Mouse (Mus musculus) spleen, postnatal 36 days (tissue): ENCODE measurements around the gene Tgfb2.

Experiments
- DNase-seq, 2 experiments: peaks; one replicate each; pipeline ENCODE4 v3.0.0; 2022; ENCODE audit warnings: low spot score in 2 of 2, mixed read lengths in 1 of 2

The Tgfb2 gene

DNA sequence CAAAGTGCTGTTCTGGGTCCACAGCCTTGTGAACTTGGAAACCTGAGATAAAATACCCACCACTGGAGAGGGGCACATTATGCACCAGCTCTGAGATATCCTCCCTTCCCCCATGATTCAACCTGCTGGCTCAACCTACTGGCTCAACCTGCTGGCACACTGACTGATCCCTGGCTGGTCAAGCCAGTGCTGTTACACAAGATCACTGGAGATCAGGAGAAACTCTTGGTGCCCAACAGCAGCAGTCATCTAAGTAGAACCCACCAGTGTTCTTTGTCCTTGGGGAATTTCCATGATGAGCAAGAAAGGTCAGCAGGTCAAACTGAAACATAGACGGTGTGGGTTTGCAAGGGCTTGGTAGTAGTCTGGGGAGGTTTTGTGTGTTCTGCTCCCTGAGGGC lies 49.6 kb downstream of the Tgfb2 start:
- no peak for DNase-seq

- no peak for DNase-seq
Observed at GRCm38 (mm10) chr1:186655096-186655495, 50.7 kb downstream of the Tgfb2 start.

GRCm38 (mm10) chr1:186652208-186652607 lies 53.6 kb downstream of the Tgfb2 start:
- DNase-seq = no peak

GRCm38 (mm10) chr1:186650011-186650410 lies 55.8 kb downstream of the Tgfb2 start:
- no peak for DNase-seq

GRCm38 (mm10) chr1:186637304-186638213 lies 68.2 kb downstream of the Tgfb2 start:
- no peak for DNase-seq

DNA sequence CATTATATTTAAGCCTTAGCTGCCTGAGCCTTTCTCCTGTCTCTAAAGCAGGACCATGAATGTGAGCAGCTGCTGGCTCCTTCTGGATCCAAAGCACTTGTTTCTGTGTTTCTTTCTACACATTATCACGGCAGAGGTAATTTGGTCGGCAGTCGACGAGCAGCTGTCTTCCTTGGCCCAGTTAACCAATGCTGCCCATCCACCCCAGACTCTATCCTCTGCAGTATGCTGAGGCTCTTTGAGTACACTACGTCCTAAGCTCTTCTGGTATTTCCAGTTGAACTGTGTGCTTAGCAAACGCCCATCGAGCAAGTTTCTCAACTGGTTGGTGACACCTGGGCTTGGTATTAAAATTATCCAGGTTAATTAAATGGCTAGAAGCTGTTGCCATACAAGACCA lies 70.7 kb downstream of the Tgfb2 start:
- DNase-seq = no peak

DNA sequence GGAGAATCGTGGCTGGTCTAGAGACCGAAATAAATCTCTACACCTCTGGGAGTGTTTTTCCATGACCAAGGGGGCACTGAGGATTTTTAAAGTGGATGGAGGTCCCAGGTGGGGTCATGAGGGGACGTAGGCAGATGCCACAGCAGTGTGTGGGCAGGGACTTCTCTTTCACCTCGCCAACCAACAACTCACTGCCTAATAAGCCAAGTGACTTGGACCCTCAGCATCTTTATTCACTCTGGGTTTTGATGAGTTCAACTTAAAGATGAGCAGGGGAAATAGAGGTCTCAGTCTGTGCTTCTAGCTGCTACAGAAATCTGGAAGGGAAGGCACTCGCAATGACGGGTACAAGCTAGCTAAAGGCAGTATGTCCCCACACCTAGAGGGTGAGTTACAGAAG lies 74.3 kb downstream of the Tgfb2 start:
- no peak for DNase-seq

DNA sequence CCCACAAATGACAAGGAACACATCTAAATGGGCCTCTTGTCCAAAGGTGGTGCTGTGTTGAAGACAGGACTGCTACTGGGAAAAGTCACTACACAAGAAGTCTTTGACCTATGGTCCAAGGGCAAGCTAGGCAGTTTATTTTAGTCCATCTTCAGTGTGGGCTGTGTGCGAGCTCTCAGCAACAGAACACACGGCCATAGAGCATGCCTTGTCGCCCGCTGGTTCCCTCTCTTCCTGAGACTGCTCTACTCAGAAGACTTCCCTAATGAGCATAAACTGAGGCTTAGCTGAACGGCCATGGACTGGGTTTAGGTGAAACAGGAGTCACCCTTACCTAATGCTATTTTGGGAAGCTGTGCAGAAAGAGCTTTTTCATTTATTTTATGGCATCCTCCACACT lies 74.8 kb downstream of the Tgfb2 start:
- DNase-seq = no peak

DNA sequence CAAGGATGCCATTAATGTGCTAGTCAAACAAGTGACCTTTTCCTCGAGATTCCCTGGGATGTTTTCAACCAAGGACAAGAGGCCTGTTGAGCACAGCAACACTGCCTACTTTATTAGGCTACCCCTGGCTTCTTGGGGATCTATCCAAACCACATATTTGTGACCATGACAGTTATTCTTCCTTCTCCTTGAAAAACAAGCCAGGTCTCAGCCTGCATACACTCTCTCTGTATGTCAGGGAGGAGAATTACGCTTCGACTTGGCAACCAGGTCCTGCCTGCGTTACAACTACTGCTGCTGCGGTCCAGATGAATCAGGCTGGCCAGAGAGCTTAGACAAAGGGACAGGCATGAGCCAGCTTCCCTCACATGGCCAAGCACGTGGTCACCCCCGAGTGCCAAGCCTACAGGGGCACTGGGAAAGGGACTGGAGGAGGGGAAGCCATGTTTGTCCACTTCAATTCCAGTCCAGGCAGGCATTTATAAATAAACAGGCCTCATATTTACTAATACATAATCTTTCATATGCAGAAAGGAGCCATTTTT lies 78.3 kb downstream of the Tgfb2 start:
- no peak for DNase-seq

GRCm38 (mm10) chr1:186624474-186624873 lies 81.3 kb downstream of the Tgfb2 start:
- no peak for DNase-seq

DNA sequence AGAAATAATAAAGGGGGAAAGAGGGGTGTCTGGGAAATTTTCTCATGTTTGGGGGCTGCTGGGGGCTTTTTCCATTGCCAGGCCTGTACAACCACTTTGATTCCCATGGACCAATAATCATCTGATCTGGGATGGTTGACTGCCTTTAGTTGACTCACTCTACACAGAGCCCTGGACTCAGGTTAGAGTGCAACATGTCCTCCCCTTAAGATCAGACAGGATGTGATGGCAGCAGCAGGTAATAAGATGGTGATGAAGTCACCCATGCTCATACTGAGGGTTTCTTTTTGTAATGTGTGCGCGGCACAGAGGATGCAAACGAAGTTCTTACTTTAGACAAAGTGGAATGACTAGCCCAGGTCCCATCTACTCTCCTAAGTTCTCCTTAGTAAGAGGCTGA lies 84.0 kb downstream of the Tgfb2 start:
- no peak for DNase-seq

GRCm38 (mm10) chr1:186618285-186618684 lies 87.5 kb downstream of the Tgfb2 start:
- no peak for DNase-seq

DNA sequence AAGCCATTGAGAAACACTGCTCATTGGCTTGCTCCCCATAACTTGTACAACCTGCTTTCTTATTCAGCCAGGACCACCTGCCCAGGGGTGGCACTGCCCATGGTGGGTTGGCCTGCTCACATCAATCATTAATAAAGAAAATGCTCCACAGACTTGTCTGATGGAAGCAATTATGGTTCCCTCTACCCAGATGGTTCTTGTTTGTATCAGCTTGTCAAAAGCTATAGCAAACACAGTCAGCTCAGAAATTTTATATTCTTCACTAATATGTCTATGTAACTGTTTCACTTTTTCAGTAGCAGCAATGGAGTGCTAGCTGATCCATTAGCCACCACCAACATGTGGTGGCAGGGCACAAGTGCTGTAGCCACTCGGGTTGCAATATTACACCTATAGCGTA lies 94.4 kb downstream of the Tgfb2 start:
- no peak for DNase-seq

GRCm38 (mm10) chr1:186610481-186610880 lies 95.3 kb downstream of the Tgfb2 start:
- no peak for DNase-seq

- DNase-seq = no peak
Observed at GRCm38 (mm10) chr1:186609793-186610233, 96.0 kb downstream of the Tgfb2 start.

- no peak for DNase-seq
Observed at GRCm38 (mm10) chr1:186608116-186608515, 97.7 kb downstream of the Tgfb2 start.

DNA sequence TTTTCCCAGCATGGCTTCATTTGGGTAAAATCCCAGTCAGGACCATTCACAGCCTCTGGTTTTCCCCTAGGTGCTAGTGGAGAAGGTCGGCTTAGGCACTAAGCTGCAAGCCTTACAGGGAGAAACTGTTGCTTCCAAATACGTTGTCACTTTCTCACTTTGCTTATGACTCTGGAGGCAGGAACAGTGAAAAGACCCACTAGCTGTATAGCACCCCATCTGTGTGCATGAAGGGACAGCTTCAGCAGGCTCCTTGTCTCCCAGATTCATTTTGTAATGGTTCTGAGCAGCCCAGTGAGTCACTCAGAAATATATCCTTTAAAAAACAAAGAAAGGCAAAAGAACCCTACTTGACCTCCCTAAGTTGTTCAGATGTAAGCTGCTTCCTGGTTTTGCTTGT lies 100.2 kb downstream of the Tgfb2 start:
- DNase-seq = no peak

DNA sequence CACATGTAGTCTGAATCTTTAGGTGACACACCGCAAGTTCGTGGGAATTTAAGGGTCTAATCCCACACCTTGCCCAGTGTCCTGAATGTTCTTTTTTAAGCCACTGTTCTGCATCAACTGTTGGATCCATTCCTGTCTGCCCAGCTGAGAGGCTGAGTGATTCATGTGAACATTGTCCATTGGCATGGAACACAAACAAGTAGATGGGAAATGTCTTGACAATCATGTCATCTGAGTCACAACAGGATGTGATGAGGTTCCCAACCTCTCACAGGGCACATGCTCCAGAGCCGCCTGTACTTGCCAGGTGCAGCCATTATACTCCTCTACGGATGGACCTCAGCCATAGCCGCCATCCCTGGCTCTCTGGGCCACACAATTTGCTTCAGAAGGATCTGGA lies 101.7 kb downstream of the Tgfb2 start:
- DNase-seq = no peak

GRCm38 (mm10) chr1:186588226-186588625 lies 117.6 kb downstream of the Tgfb2 start:
- DNase-seq = no peak

DNA sequence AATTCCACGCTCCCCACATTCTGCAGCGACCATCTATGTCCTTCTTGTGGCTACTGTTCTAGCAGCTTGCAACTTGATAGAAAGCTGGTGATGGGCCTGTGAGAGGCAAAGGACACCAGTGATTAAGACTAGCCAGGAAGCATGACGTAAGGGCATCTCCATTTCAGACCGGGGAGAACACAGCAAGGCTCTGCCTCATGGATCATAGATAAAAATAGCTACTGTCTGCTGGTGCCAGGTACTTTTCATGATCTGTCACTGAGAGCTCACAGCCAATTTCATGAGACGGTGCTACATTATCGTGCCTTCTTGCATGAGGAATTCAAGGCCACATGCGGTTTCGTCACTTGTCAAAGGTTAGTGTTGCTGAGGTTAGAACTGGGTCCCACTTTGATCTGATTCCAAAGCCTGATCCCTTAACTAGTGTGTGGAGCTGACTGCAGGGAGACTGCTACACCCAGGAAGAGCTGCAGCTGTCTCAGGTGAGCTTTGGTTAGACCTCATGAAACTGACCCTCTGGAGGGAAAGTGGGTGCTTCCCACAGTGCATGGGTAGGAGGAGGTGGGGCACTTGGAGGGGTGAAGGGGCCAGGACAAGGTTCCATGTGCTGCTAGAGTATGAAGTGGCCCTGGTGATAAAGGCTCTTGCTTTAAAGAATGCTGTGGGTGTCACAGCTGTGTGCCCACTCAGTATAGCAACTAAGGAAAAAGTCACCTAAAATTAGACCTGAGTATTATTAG lies 118.6 kb downstream of the Tgfb2 start:
- no peak for DNase-seq

- no peak for DNase-seq
Observed at GRCm38 (mm10) chr1:186585571-186586164, 120.1 kb downstream of the Tgfb2 start.

GRCm38 (mm10) chr1:186583933-186584332 lies 121.9 kb downstream of the Tgfb2 start:
- no peak for DNase-seq
